Mouse (Mus musculus) hindbrain, embryonic 11.5 days (tissue): ENCODE measurements around the gene Gm4969. TPM values are rescaled to one million over a fixed set of nuclear protein-coding genes. Genes with fewer than 3 reads are reported as not detected.
"Not testable (repeated sequence)": the region's sequence is repeated elsewhere in the genome, so short reads cannot be mapped to it uniquely, and the experiment has no call there.

ENCODE experiments used
- ATAC-seq: fragments of 200-750 bp; cut with Nextera tagmentation; 2 replicates; pipeline ENCODE4 v1.8.0; 2017; ENCODE audit warnings: mild to moderate bottlenecking, moderate TSS enrichment, moderate library complexity; ENCODE audit not compliant: low FRiP score
- DNase-seq: peaks from one replicate; pipeline ENCODE4 v3.0.0-alpha.2; 2015; ENCODE audit warnings: low spot score
- H3K27ac ChIP-seq: fragments of 300-500 bp; sonication (generic); 2 replicates; pipeline ENCODE4 v1.5.1; 2014; ENCODE audit warnings: mild to moderate bottlenecking, low read depth, low read length
- H3K27me3 ChIP-seq: fragments of 300-500 bp; sonication (generic); 2 replicates; pipeline ENCODE4 v1.6.1; 2014; ENCODE audit warnings: mild to moderate bottlenecking, low read length, moderate library complexity, mixed read lengths; ENCODE audit not compliant: control insufficient read depth, insufficient read depth
- H3K36me3 ChIP-seq: fragments of 300-500 bp; sonication (generic); 2 replicates; pipeline ENCODE4 v1.6.1; 2014; ENCODE audit warnings: mild to moderate bottlenecking, low read length, moderate library complexity, mixed read lengths; ENCODE audit not compliant: control insufficient read depth, insufficient read depth
- H3K4me1 ChIP-seq: fragments of 300-500 bp; sonication (generic); replicated peaks from 2 replicates; pipeline ENCODE4 v1.6.1; 2014; ENCODE audit warnings: low read length, mixed read lengths; ENCODE audit not compliant: control insufficient read depth, insufficient read depth
- H3K4me2 ChIP-seq: fragments of 300-500 bp; sonication (generic); replicated peaks from 2 replicates; pipeline ENCODE4 v1.6.1; 2014; ENCODE audit warnings: mild to moderate bottlenecking, low read depth, low read length
- H3K4me3 ChIP-seq: fragments of 300-500 bp; sonication (generic); 2 replicates; pipeline ENCODE4 v1.5.1; 2014; ENCODE audit warnings: low read depth, low read length
- H3K9ac ChIP-seq: fragments of 300-500 bp; sonication (generic); 2 replicates; pipeline ENCODE4 v1.6.1; 2014; ENCODE audit warnings: low read depth, low read length
- H3K9me3 ChIP-seq: fragments of 300-500 bp; sonication (generic); 2 replicates; pipeline ENCODE4 v1.6.1; 2016; ENCODE audit warnings: low read length; ENCODE audit not compliant: control insufficient read depth
- whole genome bisulfite sequencing: fragments of 180-500 bp; shearing (Covaris S2); extraction: QIAGEN DNeasy Blood & Tissue Kit; methylation state at CpG from one replicate; pipeline ENCODE4 v1.1.7; 2014; 5-methylcytosine and 5-hydroxymethylcytosine counted together
- polyA plus RNA-seq: library from polyadenylated mRNA; unstranded; fragments of >200 nt; fragmentation: Nextera tagmentation; extraction: Ambion mirVana; gene quantifications from 2 replicates; pipeline ENCODE4 v1.2.1, GENCODE M21; 2014

The Gm4969 gene
- polyA plus RNA-seq, 1 experiment from 2014 or later, result 1.0 TPM

- DNase-seq (no peak), ATAC-seq (no peak)
- H3K9me3 ChIP-seq, result no peaks in the 10 kb centered on the region
- peaks cover 11% of the 10 kb centered on the region for H3K4me1 ChIP-seq
- 0 out of 2 replicates have a peak overlapping the region, but pooled peaks have one; percentile 6 for H3K4me3 ChIP-seq
- no peak overlapping the region for H3K27ac ChIP-seq
- H3K9ac ChIP-seq, result no peak overlapping the region
- H3K4me2 ChIP-seq, result no peak overlapping the region
- H3K36me3 ChIP-seq, result peaks cover 16% of the 10 kb centered on the region
- H3K27me3 ChIP-seq, result no peaks in the 10 kb centered on the region
- 94% methylated on average over 3 of the region's 3 CpGs for WGBS
Observed at GRCm38 (mm10) chr7:19078732-19079131, 39.4 kb downstream of the Gm4969 start.

- Histone ChIP-seq H3K9me3 (no peaks in the 10 kb centered on the region), H3K9ac (no peak overlapping the region), H3K4me2 (peak overlapping the region; percentile 90), H3K27me3 (no peaks in the 10 kb centered on the region), H3K36me3 (peaks cover 16% of the 10 kb centered on the region), H3K4me3 (no peak overlapping the region), H3K4me1 (peaks cover 11% of the 10 kb centered on the region), H3K27ac (no peak overlapping the region)
- 84% methylated on average over 14 of the region's 14 CpGs for WGBS
- ATAC-seq (no peak), DNase-seq (no peak)
Observed at GRCm38 (mm10) chr7:19077761-19078160, 40.4 kb downstream of the Gm4969 start.

GRCm38 (mm10) chr7:19076586-19076991 lies 41.6 kb downstream of the Gm4969 start:
- H3K27me3 ChIP-seq, result no peaks in the 10 kb centered on the region
- H3K36me3 ChIP-seq, result peaks cover 16% of the 10 kb centered on the region
- no peaks in the 10 kb centered on the region for H3K9me3 ChIP-seq
- peaks cover 11% of the 10 kb centered on the region for H3K4me1 ChIP-seq
- H3K27ac ChIP-seq, result peak overlapping the region; percentile 53
- DNase-seq (peak; percentile 41), ATAC-seq (no peak; the same call in 1 of the 2 replicates)
- H3K4me3 ChIP-seq, result peak overlapping the region; percentile 99
- H3K9ac ChIP-seq, result peak overlapping the region; percentile 99
- under 1% methylated on average over 22 of the region's 22 CpGs for WGBS
- H3K4me2 ChIP-seq, result peak overlapping the region; percentile 90

- H3K36me3 ChIP-seq, result peaks cover 16% of the 10 kb centered on the region
- 1% methylated on average over 69 of the region's 91 CpGs for WGBS
- peak; percentile 99 for ATAC-seq
- DNase-seq, result peak; percentile 99
- H3K4me3 ChIP-seq, result peak within 1 kb of the TSS; percentile 99
- H3K27me3 ChIP-seq, result no peaks in the 10 kb centered on the region
- peaks cover 11% of the 10 kb centered on the region for H3K4me1 ChIP-seq
- H3K4me2 ChIP-seq, result peak within 1 kb of the TSS; percentile 90
- H3K9me3 ChIP-seq, result no peaks in the 10 kb centered on the region
- peak within 1 kb of the TSS; percentile 53 for H3K27ac ChIP-seq
- H3K9ac ChIP-seq, result peak within 1 kb of the TSS; percentile 99
Observed at GRCm38 (mm10) chr7:19075723-19076585, 42.2 kb downstream of the Gm4969 start, which contains the start of gene Dmwd. Dmwd (plus strand) TSS chr7:19076227.

- peaks cover 11% of the 10 kb centered on the region for H3K4me1 ChIP-seq
Observed at GRCm38 (mm10) chr7:19075231-19075630, 42.9 kb downstream of the Gm4969 start.

GRCm38 (mm10) chr7:19074494-19074893 lies 43.7 kb downstream of the Gm4969 start:
- H3K36me3 ChIP-seq, result peaks cover 8% of the 10 kb centered on the region; the same call in 1 of the 2 replicates
- H3K27ac ChIP-seq, result no peak overlapping the region
- H3K27me3 ChIP-seq, result no peaks in the 10 kb centered on the region
- H3K4me3 ChIP-seq, result no peak overlapping the region
- H3K9me3 ChIP-seq, result no peaks in the 10 kb centered on the region
- no peak overlapping the region for H3K9ac ChIP-seq
- H3K4me2 ChIP-seq, result no peak overlapping the region
- H3K4me1 ChIP-seq, result peaks cover 11% of the 10 kb centered on the region
- ATAC-seq (no peak), DNase-seq (no peak)
- WGBS, result 93% methylated on average over 6 of the region's 6 CpGs

More at GRCm38 (mm10) chr7:19075231-19075630, 42.9 kb downstream of the Gm4969 start:
- ATAC-seq (0 out of 2 replicates have a peak, but pooled peaks have one; percentile 6), DNase-seq (no peak)
- Histone ChIP-seq H3K4me2 (peak overlapping the region; percentile 38), H3K4me3 (peak overlapping the region; percentile 22), H3K27me3 (no peaks in the 10 kb centered on the region), H3K27ac (peak overlapping the region; percentile 30; the same call in 1 of the 2 replicates), H3K36me3 (peaks cover 14% of the 10 kb centered on the region), H3K9ac (no peak overlapping the region), H3K9me3 (no peaks in the 10 kb centered on the region)
- WGBS, result 59% methylated on average over 5 of the region's 5 CpGs

GRCm38 (mm10) chr7:19073504-19073903 lies 44.7 kb downstream of the Gm4969 start:
- WGBS, result 82% methylated on average over 9 of the region's 9 CpGs
- no peak for ATAC-seq
- peaks cover 3% of the 10 kb centered on the region; the same call in 1 of the 2 replicates for H3K36me3 ChIP-seq
- H3K4me1 ChIP-seq, result peaks cover 11% of the 10 kb centered on the region
- H3K9me3 ChIP-seq, result no peaks in the 10 kb centered on the region
- H3K4me3 ChIP-seq, result no peak overlapping the region
- H3K27me3 ChIP-seq, result no peaks in the 10 kb centered on the region
- DNase-seq, result no peak
- H3K4me2 ChIP-seq, result no peak overlapping the region
- no peak overlapping the region for H3K9ac ChIP-seq
- H3K27ac ChIP-seq, result no peak overlapping the region

GRCm38 (mm10) chr7:19071024-19071423 lies 47.1 kb downstream of the Gm4969 start:
- H3K27me3 ChIP-seq, H3K36me3 ChIP-seq, H3K4me3 ChIP-seq, DNase-seq, H3K4me2 ChIP-seq, ATAC-seq, H3K4me1 ChIP-seq, H3K27ac ChIP-seq, H3K9me3 ChIP-seq, H3K9ac ChIP-seq: not testable (repeated sequence)
- WGBS, result 60% methylated on average over 3 of the region's 3 CpGs
